Mouse (Mus musculus) cerebellum, postnatal 10 days (tissue): ENCODE results near the gene Ddx1.

Experiments
- DNase-seq, 2 experiments: peaks; one replicate each; pipeline ENCODE4 v3.0.0; 2021; ENCODE audit warnings: mixed read lengths in 2 of 2

Ddx1 gene

DNA sequence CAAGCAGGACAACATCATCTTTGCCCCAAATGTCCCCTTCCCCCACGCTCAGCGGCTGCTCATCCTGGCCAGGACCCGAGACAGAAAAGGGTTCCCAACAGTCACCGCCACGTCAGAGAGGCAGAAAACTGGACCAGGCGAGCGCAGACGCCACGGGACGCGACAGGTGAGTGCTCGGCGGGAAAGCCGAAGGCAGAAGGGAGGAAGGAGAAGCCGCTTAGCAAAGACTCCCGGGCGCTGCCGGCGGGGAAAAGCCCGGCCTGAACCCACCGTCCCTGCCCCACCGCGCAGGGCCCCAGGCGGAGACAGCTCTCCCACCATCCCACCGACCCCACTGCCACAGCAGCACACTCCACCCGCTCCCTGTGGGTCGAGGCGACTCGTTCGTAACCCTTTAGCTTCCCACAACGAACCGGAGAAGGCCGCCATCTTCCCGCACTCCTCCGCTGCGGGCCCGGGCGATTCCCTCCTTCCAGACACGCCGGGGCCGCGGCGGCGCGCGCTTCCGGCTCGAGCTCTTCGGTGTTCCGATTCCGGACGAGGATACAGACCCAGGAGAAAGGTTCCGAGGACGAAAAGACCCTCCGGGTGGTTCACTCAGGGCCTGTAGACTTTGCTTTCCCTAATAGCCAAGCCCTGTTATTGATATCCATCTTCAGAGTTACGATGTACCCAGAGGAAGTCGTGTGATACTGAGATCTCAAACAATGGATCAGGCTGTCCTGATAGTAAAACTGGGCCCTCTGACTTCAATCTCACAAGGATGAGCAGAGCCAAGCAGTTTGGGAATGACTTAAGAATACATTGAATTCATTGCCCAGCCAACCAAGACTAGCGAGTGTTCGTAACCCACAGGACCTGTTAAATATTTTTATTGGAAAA is at the start of gene Ddx1:
TSS of gene Ddx1 (minus strand) at position 523 of the 882 bp plus-strand sequence.
- peak; percentile 90 to 92 for DNase-seq

DNA sequence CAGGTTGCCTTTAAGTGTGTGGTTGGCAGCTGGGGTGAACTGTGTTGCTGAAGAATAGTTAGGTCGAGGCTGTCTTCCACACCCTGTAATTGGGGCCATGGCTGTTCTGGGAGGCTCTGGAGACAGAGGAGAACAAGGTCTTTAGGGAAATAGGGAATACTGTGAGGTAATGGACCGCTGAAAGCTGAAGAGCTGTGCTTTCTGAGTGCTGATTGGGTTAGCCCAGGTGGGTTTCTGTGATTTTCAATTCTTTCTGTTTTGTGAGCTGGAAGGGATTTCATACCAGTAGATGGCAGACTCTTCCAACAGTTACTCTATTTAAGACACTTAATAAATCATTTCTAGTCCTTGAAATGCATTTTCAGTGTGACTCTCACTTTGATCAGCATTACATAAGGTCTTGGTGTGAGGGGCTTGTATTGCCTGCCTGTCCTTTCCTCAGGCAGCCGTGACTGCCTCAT is 44.4 kb upstream of the Ddx1 start:
- peak in 1 of 2 experiments; percentile 32 for DNase-seq

DNA sequence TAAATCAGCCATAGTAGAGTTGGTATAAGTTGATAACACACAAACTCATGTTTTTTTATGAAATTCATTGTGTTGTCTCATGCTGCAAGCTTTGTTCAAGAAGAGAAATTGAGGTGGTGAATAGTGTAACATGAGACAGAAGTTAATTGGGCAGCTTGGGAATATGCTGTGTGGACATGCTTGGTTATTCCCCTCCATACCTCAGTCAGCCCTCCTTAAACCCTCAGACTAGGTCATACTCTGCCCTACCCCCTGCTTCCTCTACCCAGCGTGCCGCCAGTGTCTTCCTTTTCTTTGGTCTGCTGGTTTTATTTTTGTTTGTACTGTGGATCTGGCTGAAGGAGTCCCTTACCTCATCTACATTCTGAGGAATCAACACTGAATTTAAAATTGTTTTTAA is 42.4 kb upstream of the Ddx1 start:
- DNase-seq: no peak

DNA sequence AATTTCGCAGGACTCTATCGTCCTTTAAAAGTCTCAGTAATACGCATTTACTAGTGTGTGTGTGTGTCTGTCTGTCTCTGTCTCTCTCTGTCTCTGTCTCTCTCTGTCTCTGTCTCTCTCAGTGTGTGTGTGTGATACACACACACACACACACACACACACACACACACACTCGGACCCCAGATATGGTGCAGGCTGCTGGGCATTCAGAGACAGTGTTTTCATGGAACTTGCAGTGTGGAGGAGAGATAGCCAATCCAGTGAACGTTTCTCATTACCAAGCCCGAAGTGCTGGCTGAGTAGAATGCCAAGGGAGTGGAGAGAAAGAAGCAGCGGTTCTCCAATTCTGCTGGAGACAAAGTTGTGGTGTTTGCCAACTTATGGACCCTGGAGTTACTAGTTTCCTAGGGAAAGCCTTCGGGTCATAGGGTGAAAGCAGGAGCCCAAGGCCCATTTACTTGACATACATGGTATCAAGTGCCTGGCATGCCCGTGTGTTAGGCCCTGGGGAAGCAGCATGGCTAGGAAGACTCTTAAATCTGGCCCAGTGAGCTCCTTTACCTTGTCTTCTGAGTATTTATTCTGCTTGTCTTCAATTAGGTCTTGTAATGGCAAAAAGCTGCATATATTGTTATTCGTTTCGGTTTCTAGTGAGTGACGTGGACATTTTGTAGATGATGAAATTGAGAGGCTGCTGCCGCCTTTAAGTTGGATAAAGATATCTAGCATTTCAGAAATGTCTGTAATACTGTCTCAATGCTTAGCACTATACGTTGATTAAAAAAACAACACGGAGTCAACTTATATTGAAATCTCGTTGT is 20.8 kb upstream of the Ddx1 start:
- DNase-seq: no peak

DNA sequence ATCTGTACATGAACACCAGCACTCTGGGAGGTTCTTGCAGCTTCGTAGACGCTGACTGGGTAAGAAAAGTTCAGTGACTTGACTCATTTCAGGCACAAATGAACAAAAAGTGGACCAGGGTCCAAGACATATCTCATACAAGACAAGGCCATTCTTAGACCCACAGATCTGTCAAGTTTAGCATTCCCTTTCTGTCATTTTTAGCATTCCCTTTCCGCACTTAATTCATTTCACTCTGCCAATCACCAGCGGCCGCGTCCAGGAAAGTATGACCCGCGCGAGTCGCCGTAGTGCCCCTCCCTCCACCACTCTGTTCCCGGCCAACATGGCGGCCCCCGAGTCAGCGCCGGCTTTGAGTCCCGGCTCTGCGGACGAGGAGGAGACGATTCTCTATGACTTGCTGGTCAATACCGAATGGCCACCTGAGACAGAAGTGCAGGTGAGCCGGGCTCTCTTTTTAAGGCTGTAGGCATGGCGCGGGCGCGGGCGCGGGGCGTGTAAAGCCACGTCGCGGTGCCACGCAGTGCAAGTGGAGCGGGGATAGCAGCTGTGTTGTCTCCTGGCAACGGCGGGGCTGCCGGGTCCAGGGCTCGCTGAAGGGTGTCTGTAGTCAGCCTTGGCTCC is 19.9 kb upstream of the Ddx1 start, which contains the start of gene Nbas:
TSS of gene Nbas (plus strand) at position 308 of the 624 bp plus-strand sequence.
- peak; percentile 93 to 94 for DNase-seq

DNA sequence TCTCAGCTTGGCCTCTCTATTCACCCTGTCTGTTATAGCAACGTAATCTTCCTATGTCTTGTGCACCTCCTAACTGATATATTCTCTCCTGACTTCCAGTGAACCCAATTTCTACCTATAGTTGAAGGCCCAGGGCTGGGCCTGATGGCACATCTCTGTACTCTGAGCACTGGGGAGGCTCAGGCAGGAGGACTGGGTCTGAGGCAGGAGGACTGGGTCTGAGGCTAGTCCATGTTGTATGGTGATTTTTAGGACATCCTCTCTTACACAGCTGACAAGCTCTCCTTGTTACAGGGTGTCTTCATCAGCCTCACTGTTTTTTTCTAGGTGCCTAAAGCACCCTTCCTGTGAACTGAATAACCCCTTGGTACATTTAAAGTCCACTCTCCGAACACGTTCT is 19.4 kb upstream of the Ddx1 start:
- no peak for DNase-seq

DNA sequence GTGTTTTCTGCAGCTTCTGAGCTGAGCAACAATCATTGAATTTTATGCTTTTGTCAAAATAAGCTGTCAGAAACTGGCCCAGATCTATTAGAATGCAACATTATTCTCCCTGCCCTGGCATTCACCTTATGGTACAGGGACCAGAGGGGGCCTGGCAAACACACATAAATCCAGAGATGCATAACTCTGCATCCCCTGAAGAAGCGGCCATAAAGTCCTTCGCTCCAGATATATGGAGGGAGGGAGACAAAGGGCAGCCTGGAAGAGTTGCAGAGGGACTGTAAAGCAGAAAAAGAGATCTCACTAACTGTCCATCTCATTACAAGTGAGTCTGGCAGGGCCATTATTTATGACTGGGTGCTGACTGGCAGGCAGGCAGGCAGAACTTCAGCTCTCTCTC is 6.7 kb upstream of the Ddx1 start:
- no peak for DNase-seq

DNA sequence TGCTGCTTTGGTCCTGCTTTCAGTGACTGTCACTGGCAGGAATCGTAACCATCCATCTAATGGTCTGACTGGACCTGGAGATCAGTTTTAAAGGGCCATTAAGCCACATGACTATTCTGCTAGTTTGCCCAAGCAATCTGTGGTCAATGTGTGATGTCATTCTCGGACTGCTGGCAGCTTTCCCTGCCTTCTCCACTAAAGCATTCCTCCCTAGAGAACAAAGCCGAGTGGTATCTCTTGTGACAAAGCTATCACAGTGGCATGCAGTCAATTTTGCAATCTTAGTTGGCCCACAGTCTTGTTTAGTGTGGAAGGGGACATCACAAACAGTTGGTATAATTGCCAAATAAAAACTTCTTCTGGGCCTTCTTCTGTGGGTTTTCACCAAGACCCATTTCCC is 6.1 kb upstream of the Ddx1 start:
- DNase-seq: peak in 1 of 2 experiments; percentile 10

DNA sequence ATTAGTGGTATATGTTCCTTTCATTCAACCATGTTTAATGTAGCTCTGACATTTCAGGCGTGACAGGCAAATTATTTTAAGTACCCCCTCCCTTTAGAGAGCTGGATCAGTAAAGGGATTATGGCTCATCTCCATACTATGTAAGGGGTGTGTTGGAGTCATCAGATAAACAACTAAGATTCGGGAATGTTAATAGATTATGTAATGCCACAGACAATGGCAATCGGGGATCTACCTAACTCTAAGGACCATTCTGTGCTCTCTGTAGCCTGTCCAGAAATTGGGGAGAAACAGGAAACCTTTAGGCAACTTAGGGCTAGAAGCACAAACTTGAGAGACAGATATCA is 533 bp upstream of the Ddx1 start:
- no peak for DNase-seq

DNA sequence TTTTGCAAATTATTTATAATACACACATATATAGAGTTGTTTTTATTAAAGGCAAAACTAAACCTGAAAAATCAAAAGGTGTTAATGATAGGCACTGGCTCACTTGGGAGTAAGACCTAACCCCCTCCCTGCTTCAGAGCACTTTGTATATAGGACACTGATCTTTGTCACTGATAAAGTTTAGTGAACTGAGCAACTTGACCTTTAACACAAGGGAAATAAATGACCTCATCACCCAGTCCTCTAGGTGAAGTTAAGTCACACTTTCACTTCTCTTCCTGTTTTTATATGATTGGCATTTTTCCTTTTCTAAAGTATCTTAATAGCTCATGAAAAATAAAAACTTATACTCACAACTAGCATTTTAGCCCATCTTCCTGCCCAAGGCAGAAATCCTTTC is 6.6 kb downstream of the Ddx1 start:
- DNase-seq: no peak

DNA sequence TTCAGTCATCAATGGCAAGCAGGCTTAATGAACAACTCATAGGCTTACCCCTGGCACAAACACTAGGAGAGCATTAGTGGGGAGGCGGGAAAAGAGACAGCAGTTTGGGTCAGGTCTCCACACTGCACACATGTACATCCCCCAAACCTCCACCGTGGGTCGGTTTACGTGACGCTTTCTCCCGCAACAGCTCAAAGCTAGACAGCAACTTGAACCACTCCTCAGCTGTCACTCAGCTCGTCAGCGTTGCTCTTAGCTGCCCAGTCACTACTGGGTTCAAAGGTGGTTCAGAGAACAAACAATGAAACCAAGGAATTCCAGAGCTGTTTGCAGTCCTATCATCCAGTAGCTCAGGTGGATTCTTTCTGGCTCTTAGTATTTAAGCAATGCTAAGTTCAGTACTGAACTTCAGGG is 30.9 kb downstream of the Ddx1 start:
- DNase-seq: no peak

DNA sequence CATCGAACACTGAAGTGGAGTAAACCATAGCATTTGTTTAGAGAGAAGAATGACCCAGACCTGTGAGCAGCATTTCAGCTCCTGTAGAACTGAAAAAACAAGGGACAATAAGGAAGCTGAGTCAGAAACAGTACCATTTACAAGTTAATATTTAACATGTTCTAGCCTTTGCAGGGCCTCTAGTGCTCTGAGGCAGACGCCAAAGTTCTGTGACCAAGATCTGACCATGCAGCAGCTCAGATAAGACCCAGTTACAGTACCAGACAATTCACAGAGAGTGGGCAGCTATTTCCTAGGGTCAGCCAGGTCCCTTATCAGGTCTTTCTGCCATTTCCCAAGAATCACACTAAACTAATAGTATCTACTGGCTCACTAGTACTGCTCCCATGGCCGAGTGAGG is 31.4 kb downstream of the Ddx1 start:
- no peak for DNase-seq

DNA sequence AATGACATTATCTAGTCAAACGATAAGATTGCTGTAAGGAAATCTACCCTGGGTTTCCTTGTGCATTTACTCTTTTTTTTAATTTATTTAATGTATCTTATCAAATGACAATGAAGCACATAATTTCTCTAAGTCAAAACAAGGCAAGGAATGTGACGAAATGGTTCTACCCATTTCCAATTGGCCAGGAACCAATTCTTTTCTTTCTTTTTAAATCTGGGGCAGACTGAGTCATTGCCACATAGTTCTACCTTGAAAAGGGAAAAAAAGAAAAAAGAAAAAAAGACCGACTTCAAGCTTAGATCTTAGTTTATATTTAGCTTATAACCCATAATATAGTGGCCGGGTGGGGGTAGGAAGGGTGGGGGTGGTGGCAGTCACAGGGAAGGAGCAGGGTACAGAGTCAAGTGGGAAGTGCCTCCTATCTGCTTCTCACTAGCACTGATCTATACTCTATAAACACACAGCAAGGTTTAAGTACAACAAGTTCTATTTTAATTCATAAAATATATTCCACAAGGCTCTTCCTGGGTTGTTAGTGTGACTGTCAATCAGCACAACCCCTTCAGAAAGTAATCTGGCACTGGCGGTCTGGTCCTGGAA is 32.4 kb downstream of the Ddx1 start:
- no peak for DNase-seq

DNA sequence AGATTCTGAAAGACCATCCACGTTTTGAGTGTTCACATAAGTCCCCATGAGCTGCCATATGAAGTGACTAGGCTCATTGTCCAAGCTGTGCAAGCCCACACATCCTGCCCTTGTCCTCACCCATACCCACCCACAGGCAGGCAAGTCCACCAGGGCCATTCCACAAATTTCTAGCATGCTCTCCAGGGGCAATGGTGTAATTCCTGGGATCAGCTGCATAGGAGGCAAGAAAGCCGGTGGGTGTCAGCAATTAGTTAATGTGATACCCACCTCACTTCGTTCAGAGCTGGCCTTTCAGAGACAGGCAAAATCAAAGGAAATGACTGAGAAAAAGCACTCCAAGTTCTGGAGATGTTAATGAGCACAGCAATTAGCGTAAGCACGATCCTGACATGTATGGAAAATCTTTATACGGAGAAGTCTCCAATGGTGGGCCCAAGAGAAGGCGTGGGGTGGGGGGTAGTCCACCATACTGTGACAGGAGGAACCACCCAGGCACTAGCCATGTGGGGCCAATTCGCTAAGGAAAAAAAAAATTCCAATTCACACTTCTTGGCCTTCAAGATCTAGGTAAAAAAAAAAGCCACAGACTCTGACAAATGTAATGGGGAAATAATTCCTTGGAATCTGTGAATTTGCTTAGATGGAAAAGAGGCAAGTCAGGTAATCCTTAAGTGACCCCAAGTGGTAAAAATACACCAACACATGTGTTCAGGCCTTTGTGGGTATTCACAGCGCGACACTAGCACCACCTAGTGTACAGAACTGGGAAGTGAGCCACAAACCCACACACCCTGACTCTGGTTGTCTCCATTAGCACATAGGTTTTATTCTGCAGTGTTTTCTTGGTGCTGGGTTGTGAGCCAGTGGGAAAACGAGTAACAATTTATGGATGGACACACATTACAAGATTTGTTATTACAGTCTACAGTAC is 34.4 kb downstream of the Ddx1 start:
- DNase-seq: peak; percentile 89 to 92

DNA sequence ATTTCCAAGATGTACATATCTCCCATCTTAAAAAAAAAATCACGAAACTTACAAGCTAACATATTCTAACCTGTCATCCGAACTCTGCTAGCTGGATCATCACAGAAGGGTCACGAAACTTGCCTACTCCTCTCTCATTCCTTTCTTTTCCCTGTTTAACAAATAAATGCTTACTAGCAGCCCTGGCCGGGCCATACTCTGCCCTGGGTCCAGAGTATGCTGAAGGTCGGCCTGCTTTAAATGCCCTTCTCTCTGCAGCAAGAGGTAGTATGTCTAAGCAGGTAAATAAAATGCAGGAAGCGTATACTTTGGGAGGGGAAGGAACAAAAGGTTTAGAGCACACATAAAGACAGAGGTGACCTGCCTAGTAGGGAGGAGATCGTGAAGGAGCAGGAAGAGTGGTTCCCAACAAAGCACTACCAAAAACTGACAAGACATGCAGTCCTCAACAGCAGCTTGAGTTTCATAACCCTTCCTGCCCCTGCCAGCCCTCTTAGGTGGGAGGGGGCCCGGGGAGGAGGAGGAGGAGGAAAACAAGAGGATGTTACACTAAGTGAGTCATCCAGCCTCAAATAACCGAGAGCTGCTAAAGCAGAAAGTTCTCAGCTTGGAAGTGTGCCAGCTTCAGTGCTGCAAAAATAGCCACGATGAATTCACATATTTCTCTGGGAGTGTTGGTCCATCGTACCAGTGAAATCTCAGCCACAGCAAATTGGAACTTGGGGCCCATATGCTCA is 37.1 kb downstream of the Ddx1 start:
- DNase-seq: peak; percentile 38 to 43

DNA sequence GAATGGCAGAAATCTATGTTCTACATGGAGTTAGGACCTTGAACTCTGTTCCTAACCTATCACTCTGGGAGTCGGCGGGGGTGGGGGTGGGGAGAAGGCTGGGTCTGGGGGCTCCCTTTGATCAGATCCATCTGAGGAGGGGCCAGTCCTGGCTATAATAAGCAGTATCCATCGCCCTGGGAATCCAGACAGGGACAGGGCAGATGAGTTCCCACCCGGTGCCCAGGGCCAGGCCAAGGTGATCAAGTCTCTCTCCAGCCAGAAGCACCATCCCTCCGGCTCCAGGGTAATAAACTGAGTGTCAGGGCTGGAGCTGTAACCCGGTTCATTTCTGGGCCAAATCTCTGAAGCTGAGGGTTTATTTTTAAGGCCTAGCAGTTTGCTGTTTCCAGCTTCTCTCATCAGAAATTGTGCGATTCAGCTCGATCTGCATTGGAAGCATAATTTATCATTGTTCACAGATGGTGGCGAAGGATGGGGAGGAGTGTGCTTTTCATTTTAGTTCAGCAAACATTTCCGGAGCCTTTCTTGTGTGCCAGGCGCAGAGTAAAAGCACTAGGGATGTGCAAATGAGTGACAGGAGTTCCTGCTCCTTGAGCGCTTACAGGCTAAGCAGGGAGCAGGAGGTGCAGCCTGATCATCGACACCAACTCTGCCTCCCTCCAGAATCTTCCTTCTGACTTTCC is 39.2 kb downstream of the Ddx1 start:
- peak in 1 of 2 experiments; percentile 9 for DNase-seq

DNA sequence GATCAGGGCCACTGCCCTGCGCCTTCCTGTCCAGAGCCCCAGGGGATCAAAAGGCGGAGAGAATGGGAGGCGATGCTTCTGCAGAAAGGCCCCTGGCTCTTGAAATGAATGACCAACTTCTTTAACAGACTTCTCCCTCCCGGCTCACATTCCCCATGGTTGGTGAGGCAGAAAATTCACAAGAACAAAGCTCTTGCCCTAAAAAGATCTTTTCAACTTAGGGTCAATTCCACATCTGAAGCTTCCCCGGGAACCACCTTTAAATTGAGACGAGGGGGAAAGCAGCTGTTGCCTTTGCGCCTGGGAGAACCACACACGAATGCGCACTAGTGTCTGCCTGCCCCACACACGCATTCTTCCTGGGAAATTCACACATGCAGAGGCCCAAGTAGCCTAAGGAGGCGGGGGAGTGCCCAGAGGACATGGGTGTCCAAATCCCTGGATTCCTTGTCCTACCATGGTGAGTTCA is 40.0 kb downstream of the Ddx1 start:
- no peak for DNase-seq

DNA sequence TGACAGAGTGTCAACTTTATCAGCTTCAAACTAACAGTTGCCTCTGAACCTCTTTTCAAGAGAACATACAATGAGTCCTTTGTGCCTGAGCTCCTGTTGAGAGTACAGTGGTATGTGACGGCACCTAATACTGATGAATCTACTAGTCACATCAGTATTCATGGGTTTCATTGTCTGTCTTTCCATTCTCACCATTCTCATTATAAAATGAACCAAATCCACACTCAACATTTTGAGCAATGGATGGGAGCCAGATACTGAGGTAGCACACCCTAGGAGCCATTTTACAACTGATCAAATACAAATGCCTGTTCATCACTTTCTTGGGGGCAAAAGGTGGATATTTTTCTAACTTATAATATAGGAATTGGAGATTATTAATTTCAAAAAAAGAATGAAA is 40.5 kb downstream of the Ddx1 start:
- DNase-seq: no peak

DNA sequence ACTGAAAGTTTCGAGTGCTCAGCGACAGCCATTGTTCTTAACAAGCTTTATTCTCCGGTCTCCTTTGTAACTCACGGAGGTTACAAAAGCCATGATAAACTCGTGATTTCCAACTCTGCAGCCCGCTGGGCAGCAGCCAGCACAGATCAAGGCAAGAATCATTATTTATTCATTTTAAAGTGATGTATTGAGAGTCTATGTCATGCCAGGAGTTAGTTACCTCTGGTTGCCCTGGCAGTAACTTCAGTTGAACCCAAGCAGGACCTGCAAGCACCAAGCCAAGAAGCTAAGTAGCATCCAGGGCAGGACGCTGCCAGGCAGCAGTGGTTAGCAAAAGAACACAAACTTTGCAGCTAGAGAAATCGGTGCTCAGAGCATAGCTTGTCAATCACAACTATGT is 41.9 kb downstream of the Ddx1 start:
- DNase-seq: no peak

DNA sequence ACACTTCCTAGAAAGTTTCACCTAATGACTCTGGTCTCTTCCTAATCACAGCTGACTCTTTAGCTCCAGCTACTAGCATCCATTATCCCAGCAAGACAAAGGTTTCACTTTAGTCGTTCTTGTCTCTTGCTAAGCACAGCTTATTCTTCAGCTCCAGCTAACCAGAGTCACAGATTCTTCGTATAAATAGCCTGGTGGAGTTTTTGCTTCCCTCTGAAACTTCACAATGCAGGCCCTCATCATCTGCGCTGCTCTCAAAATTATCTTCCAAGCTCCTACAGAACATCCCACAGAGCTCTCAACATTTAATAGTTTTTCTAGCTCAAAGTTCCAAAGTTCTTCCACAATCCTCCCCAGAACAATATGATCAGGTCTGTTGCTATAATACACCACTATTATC is 43.3 kb downstream of the Ddx1 start:
- DNase-seq: no peak
